Mouse (Mus musculus): Measurements from ENCODE around the gene Fam111a.

- TF ChIP-seq CTCF (IDR thresholded peaks at IDR 0.05; ENCODE audit: low read depth) (no peak), EP300 (IDR thresholded peaks at IDR 0.05; ENCODE audit: low read depth) (no peak)
These were observed 29.6 kb downstream of the Fam111a start for GRCm38 (mm10) chr19:12575107-12575506.
